Mouse (Mus musculus): Measurements from ENCODE around the gene Baz2b.
A peak's percentile ranks its signal among the peaks of the same experiment; 100 is the strongest.

Baz2b gene

DNA sequence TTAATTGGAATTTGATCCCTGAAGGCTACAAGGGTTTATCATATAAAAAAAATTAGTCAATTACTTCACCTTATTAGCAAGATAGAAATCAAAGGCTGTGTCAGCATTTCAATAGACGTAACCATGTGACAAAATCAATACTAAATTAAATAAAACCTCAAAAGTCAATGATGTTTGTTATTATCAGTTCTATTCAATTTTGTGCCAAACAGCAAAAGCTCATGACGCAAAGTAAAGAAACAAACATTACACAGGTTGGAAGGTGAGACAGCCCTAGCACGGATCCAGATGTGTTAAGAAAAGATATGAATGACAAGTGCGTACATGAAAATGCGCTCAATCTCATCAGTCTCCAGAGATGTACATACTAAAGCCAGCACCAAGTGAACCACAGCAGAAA, 212.7 kb downstream of the Baz2b start:
- peak; percentile 19 for DNase-seq

- peak; percentile 75 for DNase-seq
These were observed 216.5 kb downstream of the Baz2b start for GRCm38 (mm10) chr2:59993190-59993535.

DNA sequence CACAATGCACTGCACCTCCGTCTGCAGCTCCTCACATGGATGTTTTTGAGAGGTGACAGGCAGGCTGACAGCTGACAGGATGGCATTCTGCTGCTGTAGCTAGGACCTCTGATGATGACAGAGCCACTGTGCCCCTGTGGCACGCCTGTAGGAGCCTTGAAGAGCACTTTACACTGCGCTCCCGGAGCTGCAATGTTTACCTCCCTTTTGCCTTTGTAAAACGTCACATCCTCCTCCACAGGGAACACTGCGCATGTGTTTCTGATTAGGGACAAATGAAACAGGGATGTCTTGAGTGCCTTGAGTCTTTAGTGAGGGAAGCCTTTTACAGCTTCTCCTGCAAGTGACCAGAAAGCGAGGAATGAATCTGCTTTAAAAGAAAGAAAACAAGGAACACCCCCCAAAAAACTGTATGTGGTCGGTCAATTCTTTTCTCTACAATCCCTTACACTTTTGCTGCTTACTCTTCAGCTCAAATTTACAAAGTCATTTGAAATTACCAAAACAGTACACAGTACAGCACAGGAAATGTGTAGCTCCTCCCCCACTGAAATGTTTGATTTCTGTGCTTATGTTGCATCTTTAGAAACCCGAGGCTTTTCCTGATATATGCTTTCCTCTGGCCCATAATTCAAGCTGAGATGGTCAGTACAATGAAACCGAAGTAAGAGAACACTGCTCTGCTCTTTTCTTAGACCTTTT, 217.0 kb downstream of the Baz2b start:
- DNase-seq, result peak; percentile 83

GRCm38 (mm10) chr2:59991775-59992174, 217.9 kb downstream of the Baz2b start:
- DNase-seq, result peak; percentile 25

GRCm38 (mm10) chr2:59987521-59987920, 222.1 kb downstream of the Baz2b start:
- DNase-seq, result peak; percentile 40

DNA sequence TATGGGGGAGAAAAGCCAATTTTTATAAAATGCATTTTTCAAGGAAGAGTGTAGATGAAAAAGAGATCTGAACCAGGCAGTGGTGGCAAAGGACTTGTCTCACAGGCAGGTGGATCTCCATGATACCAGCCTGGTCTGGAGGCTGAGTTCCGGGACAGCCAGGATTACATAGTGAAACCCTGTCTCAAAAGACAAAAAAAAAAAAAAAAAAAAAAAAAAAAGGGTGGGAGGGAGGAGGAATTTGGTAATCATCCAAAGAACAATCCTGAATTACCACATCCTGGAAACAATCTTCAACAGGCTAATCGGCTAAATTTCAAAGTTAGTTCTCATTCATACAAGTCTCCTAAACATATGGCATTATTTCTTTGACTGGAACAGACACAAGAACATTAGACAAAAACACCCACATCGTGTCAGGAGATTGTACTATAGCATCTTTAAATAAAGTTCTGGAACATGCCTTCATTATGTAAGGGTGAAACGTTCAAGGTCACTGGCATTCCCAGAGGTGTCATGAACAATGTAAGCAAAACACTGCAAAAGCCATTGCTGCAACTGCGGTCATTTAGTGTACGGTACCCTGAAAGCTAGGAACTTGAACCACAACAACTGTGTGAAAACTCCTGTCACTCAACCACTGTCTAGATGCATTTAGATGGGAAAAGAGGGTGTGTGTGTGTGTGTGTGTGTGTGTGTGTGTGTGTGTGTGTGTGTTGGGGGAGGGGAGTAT, 230.0 kb downstream of the Baz2b start:
- peak; percentile 79 for DNase-seq

- DNase-seq, result peak; percentile 49
These were observed 233.0 kb downstream of the Baz2b start for GRCm38 (mm10) chr2:59976680-59977079.

GRCm38 (mm10) chr2:59975772-59976171, 233.9 kb downstream of the Baz2b start:
- DNase-seq, result peak; percentile 88

DNA sequence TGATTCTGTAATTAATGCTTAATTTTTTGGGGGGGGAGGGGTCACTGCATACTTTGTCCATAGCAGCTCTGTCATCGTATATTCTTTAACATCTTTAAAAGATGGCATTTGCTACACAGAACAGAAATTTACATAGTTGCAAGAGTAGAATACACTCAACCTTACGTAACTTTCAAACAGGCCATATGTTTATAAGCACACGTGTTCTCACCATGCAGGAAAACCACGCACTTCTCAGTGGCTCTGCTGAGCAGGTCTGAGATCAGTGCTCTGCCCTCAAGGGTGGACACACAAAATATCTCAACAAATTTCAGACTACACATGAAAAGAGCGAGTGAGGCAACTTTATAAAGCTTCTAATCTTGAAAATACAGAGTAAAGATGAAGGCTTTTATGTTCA, 235.7 kb downstream of the Baz2b start:
- DNase-seq, result peak; percentile 22

DNA sequence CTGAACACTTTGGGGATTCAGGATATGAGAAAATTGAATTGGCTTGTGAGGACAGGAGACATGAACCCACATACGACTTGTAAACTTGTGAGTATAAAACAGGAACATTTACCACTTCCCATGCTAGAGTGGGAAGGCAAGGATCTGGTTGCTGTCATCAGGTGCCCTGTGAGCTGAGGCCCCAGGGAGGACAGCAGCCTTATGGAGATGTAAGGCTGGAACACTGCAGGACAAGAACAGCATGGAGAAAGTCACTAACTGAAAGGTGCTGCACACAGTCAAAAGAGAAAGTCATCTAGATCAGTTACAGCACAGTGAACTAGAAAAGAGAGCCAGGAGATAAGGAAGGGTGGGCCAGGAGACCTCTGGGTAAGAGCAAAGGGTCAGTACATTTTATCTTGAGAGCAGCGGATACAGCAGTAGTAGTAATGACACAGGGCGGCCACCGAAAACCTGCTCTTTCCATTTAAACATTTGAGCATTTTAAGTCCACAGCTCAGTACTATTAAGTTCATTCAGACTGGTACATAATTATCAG, 236.5 kb downstream of the Baz2b start:
- peak; percentile 73 for DNase-seq

- DNase-seq, result peak; percentile 80
These were observed 239.1 kb downstream of the Baz2b start for GRCm38 (mm10) chr2:59970511-59970910.

- no peak for DNase-seq
These were observed 240.5 kb downstream of the Baz2b start for GRCm38 (mm10) chr2:59969099-59969498.

DNA sequence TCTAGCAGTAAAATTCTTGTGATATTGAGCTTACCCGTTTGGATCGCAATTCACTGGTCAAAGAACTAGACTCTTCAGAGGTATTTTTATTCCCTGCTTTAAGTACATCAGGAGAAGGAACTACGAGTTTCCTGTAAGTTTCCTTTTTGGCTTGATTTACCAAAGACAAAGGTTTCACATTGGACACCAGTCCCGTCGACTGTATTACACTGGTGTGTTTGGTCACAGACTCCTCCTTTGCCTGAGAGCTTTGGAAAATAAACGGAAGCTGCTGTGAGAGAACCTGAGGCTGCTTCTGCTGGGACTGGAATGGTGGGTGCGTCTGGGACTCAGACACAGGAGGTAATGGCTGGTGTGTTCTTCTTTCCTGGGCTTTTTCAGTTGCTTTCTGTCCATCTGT, 241.0 kb downstream of the Baz2b start:
- peak; percentile 93 for DNase-seq

GRCm38 (mm10) chr2:59966454-59966853, 243.2 kb downstream of the Baz2b start:
- DNase-seq, result no peak

- no peak for DNase-seq
These were observed 246.6 kb downstream of the Baz2b start for GRCm38 (mm10) chr2:59963011-59963410.

GRCm38 (mm10) chr2:59962579-59962978, 247.1 kb downstream of the Baz2b start:
- no peak for DNase-seq

DNA sequence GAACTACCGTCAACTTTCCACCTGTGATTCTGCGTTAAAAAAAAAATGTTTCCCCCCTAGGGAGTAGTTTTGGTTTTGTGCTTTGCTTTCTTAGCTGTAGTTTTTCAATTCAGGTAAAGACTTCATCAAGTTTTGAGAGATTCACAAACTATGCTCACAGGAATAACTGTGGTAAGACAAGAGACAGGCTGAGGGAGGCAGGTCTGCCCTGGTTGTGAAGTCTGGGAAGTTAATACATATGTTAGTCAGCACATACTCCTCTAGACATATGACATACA, 249.2 kb downstream of the Baz2b start:
- peak; percentile 73 for DNase-seq

DNA sequence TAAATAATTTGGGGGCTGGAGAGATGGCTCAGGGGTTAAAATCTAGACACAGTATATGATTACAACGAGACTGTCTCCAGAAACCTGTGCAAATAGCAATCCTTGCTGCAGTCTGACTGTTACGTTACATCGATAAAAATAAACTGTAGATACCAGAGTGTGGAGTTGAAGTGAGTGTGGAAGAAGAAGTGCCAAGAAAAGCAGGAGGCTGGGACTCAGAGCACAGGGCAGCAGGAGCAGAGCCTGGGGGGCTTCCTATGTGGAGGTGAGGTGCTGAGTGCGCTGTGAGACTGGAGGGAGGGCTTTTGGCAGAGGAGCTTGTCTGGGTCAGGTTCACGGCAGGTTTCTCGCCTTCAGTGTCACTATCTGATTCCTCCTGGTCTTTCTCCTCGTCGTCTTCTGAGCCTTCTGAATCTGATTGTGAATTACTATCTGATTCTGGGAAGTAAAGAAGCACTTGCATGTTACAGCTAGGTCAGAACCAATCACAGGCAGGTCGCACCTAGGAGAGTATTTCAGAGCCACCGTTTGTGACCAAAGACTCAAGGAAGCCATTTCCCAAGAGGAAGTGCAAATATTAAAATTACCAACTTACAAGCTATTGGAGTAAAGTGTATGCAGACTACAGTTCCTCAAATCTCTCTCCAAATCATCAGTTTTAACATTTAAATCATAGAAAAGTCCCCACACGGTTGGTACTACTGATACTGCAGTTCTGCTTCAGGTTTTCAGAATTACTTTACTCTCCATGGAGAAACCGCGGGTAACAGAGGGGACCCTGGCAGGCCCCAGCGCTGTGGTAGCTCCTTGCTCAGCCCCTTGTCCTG, 249.8 kb downstream of the Baz2b start:
- peak; percentile 90 for DNase-seq

- peak; percentile 44 for DNase-seq
These were observed 251.1 kb downstream of the Baz2b start for GRCm38 (mm10) chr2:59958543-59958942.

GRCm38 (mm10) chr2:59955916-59956315, 253.7 kb downstream of the Baz2b start:
- peak; percentile 78 for DNase-seq

- peak; percentile 70 for DNase-seq
These were observed 254.8 kb downstream of the Baz2b start for GRCm38 (mm10) chr2:59954791-59955190.

- DNase-seq, result peak; percentile 14
These were observed 257.2 kb downstream of the Baz2b start for GRCm38 (mm10) chr2:59952286-59953014.

DNA sequence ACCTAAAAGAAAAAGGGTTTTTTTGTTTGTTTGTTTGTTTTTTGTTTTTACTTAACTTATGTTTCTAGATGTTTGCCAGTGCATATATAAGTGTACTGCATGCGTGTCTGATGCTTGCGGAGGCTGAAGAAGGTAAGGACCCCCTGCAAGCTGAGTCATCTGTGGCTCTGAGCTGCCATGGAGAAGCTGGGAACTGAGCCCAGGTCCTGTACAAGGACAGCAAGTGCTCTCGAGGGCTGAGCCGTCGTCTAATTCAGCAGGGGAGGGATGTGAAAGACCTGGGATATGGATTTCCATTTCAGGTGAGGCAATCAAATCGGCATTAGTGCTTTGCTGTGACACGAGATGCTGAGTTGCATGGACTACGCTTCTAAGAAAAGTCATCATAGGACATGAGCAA, 257.9 kb downstream of the Baz2b start:
- peak; percentile 83 for DNase-seq

Measured in heart, adult 11 months (tissue).